Mouse (Mus musculus) cerebellum, adult 2 months (tissue): ENCODE data around the gene Cdhr5.

Source experiments
- CTCF ChIP-seq: fragments of 200-500 bp; IDR thresholded peaks from 2 replicates; pipeline ENCODE4 v1.5.1; 2011; ENCODE audit warnings: low read depth, mild to moderate bottlenecking, control low read depth, low read length, moderate library complexity, borderline replicate concordance; ENCODE audit not compliant: insufficient read depth
- POLR2A ChIP-seq: fragments of 200-500 bp; IDR thresholded peaks from 2 replicates; pipeline ENCODE4 v1.6.1; 2011; ENCODE audit warnings: low read length, control low read depth, borderline replicate concordance; ENCODE audit not compliant: insufficient read depth

- no peak for TF ChIP-seq POLR2A
- TF ChIP-seq CTCF = no peak
These were observed 12.4 kb downstream of the Cdhr5 start for GRCm38 (mm10) chr7:141264041-141264700.
